Mouse (Mus musculus) small intestine, adult 2 months (tissue): ENCODE data around the gene Vav1. TPM values are rescaled to one million over a fixed set of nuclear protein-coding genes. Genes with fewer than 3 reads are reported as not detected.

Source experiments
- H3K27ac ChIP-seq: fragments of 200-500 bp; 2 replicates; pipeline ENCODE4 v1.5.1; 2012; ENCODE audit warnings: low read depth, low read length, control low read depth, inconsistent platforms; ENCODE audit not compliant: insufficient read depth
- H3K27me3 ChIP-seq: fragments of 200-500 bp; 2 replicates; pipeline ENCODE4 v1.6.1; 2012; ENCODE audit warnings: mild to moderate bottlenecking, moderate library complexity, low read length, inconsistent platforms; ENCODE audit not compliant: control insufficient read depth, insufficient read depth
- H3K36me3 ChIP-seq: fragments of 200-500 bp; 2 replicates; pipeline ENCODE4 v1.6.1; 2012; ENCODE audit warnings: mild to moderate bottlenecking, low read length, control low read depth, inconsistent platforms; ENCODE audit not compliant: control insufficient read depth, insufficient read depth
- H3K4me1 ChIP-seq: fragments of 200-500 bp; 2 replicates; pipeline ENCODE4 v1.6.1; 2012; ENCODE audit warnings: low read length, inconsistent platforms, mixed read lengths; ENCODE audit not compliant: control insufficient read depth, insufficient read depth, insufficient read length
- H3K4me3 ChIP-seq: fragments of 200-500 bp; 2 replicates; pipeline ENCODE4 v1.5.1; 2012; ENCODE audit warnings: low read depth, mild to moderate bottlenecking, control low read depth, inconsistent platforms, low read length, moderate library complexity
- CTCF ChIP-seq: fragments of 200-500 bp; IDR thresholded peaks from 2 replicates; pipeline ENCODE4 v1.5.1; 2012; ENCODE audit warnings: low read depth, mild to moderate bottlenecking, control low read depth, inconsistent platforms, low read length, moderate library complexity, mixed read lengths; ENCODE audit not compliant: insufficient replicate concordance, insufficient read length; ENCODE audit errors: extremely low read depth
- POLR2A ChIP-seq: fragments of 200-500 bp; IDR thresholded peaks from 2 replicates; pipeline ENCODE4 v1.6.1; 2012; ENCODE audit warnings: low read depth, mild to moderate bottlenecking, control low read depth, inconsistent platforms, low read length, moderate library complexity
- WGBS: fragments of 180-500 bp; shearing (Covaris S2); methylation state at CpG from one replicate; pipeline ENCODE4 v1.1.7; 2018; 5-methylcytosine and 5-hydroxymethylcytosine counted together
- polyA plus RNA-seq: library from polyadenylated mRNA; depleted of rRNA; stranded (reverse); fragments of >200 nt; gene quantifications from 2 replicates; pipeline ENCODE4 v1.2.3, GENCODE M21; 2012

The Vav1 gene
- polyA plus RNA-seq, 1 experiment: 6.1 TPM

GRCm38 (mm10) chr17:57337996-57338395 is 59.1 kb downstream of the Vav1 start:
- no peaks in the 10 kb centered on the region for H3K27me3 ChIP-seq
- WGBS: 72% methylated on average over 10 of the region's 10 CpGs
- TF ChIP-seq CTCF (no peak), POLR2A (no peak)

GRCm38 (mm10) chr17:57339298-57339697 is 60.4 kb downstream of the Vav1 start:
- H3K4me1 ChIP-seq: no peaks in the 10 kb centered on the region
- H3K36me3 ChIP-seq: no peaks in the 10 kb centered on the region
- WGBS: 68% methylated on average over 9 of the region's 9 CpGs
- H3K27me3 ChIP-seq: no peaks in the 10 kb centered on the region
- no peak overlapping the region for H3K4me3 ChIP-seq
- H3K27ac ChIP-seq: peak overlapping the region; percentile 29
- no peak for TF ChIP-seq CTCF
- no peak for TF ChIP-seq POLR2A

More at GRCm38 (mm10) chr17:57337996-57338395, 59.1 kb downstream of the Vav1 start:
- no peak overlapping the region for H3K4me3 ChIP-seq
- H3K27ac ChIP-seq: no peak overlapping the region
- H3K36me3 ChIP-seq: no peaks in the 10 kb centered on the region
- H3K4me1 ChIP-seq: no peaks in the 10 kb centered on the region

- Histone ChIP-seq H3K4me1 (no peaks in the 10 kb centered on the region), H3K27ac (no peak overlapping the region), H3K27me3 (no peaks in the 10 kb centered on the region), H3K4me3 (no peak overlapping the region), H3K36me3 (no peaks in the 10 kb centered on the region)
- 59% methylated on average over 4 of the region's 4 CpGs for WGBS
- TF ChIP-seq POLR2A (no peak), CTCF (no peak)
Measured at GRCm38 (mm10) chr17:57341568-57341967, 62.7 kb downstream of the Vav1 start.

- TF ChIP-seq POLR2A: no peak
- no peak for TF ChIP-seq CTCF
- Histone ChIP-seq H3K27me3 (no peaks in the 10 kb centered on the region), H3K4me1 (no peaks in the 10 kb centered on the region), H3K4me3 (no peak overlapping the region), H3K36me3 (no peaks in the 10 kb centered on the region), H3K27ac (peak overlapping the region; percentile 65)
- 67% methylated on average over 2 of the region's 2 CpGs for WGBS
Measured at GRCm38 (mm10) chr17:57344029-57344707, 65.3 kb downstream of the Vav1 start.

GRCm38 (mm10) chr17:57347017-57347416 is 68.1 kb downstream of the Vav1 start:
- TF ChIP-seq CTCF: no peak
- H3K4me3 ChIP-seq: no peak overlapping the region
- no peaks in the 10 kb centered on the region for H3K27me3 ChIP-seq
- WGBS: 47% methylated on average over 6 of the region's 6 CpGs
- peak overlapping the region; percentile 41; the same call in 1 of the 2 replicates for H3K27ac ChIP-seq
- H3K4me1 ChIP-seq: no peaks in the 10 kb centered on the region
- no peaks in the 10 kb centered on the region for H3K36me3 ChIP-seq

GRCm38 (mm10) chr17:57347781-57348180 is 68.9 kb downstream of the Vav1 start:
- Histone ChIP-seq H3K4me1 (no peaks in the 10 kb centered on the region), H3K27me3 (no peaks in the 10 kb centered on the region), H3K4me3 (no peak overlapping the region), H3K36me3 (no peaks in the 10 kb centered on the region), H3K27ac (no peak overlapping the region)
- WGBS: 71% methylated on average over 2 of the region's 2 CpGs
- TF ChIP-seq CTCF (no peak), POLR2A (no peak)

- Histone ChIP-seq H3K36me3 (no peaks in the 10 kb centered on the region), H3K4me3 (no peak overlapping the region), H3K27me3 (no peaks in the 10 kb centered on the region), H3K4me1 (no peaks in the 10 kb centered on the region), H3K27ac (no peak overlapping the region)
- TF ChIP-seq CTCF (no peak), POLR2A (no peak)
- 71% methylated on average over 5 of the region's 5 CpGs for WGBS
Measured at GRCm38 (mm10) chr17:57349067-57349466, 70.2 kb downstream of the Vav1 start.

GRCm38 (mm10) chr17:57350212-57350611 is 71.3 kb downstream of the Vav1 start:
- H3K4me1 ChIP-seq: no peaks in the 10 kb centered on the region
- 83% methylated on average over 5 of the region's 5 CpGs for WGBS
- no peak overlapping the region for H3K27ac ChIP-seq
- H3K27me3 ChIP-seq: no peaks in the 10 kb centered on the region
- H3K4me3 ChIP-seq: no peak overlapping the region
- no peaks in the 10 kb centered on the region for H3K36me3 ChIP-seq
- TF ChIP-seq CTCF (no peak), POLR2A (no peak)
